Mouse (Mus musculus): ENCODE measurements around the gene Itgb5. TPM values are rescaled to one million over a fixed set of nuclear protein-coding genes. Genes with fewer than 3 reads are reported as not detected.

The Itgb5 gene
- polyA plus RNA-seq, 1 experiment, result 144 TPM

DNA sequence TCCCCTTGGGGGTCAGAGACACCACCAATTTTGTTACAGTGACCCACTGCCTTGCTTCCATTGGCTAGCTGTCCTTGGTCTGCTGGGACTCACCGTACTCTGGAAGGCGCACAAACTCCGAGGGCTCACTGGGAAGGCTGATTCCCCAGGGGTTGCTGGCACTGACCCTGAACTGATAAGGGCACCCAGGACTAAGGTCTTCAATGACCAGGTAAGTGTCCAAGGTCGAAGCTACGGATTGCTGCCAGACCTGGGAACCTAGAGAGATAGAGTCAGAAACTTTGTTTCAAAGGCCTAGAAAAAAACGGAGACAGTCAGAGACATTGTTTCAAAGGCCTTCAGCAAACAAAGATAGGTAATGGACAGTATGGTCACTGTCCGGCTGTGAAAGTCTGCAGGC, 157.5 kb downstream of the Itgb5 start:
- 90% methylated on average over 7 of the region's 7 CpGs for WGBS
- Histone ChIP-seq H3K4me1 (ENCODE audit: control insufficient read depth, insufficient read depth, low read length) (no peaks in the 10 kb centered on the region), H3K4me3 (replicated peaks; ENCODE audit: extremely low read depth, low read depth, low read length) (no peak overlapping the region)
- no peak for DNase-seq
- TF ChIP-seq POLR2A (IDR thresholded peaks at IDR 0.05; ENCODE audit: borderline replicate concordance, extremely low read depth, low read depth, low read length), result no peak

DNA sequence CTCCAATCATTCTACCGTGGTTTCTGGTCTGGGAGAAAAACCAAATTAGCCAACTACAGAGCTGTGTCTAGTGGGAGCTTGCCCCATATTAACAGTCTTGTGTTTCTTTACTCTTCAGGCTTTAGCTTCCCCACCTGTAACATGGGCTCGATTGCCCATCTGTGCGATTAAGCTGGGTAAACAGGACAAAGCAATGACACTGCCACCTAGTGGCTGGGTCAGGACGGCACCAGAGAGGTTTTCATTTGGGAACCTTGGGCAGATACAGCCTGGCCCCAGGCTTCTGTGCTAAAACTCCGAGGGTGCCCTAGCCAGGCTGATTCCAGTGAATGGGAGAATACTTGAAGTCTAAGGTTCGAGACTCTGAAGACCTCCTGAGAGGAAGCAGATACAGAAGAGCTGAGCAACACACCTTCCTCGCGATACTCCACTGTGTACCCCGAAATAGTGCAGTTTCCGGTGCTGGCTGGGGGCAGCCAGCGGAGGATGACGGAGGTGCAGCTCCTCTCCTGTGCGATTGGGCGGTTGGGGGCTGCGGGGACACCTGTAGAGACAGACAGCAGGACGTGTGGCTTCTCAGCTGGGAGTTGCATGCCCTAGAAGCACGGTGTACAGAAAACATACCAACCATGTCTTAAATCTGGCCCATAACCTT, 159.0 kb downstream of the Itgb5 start:
- H3K4me3 ChIP-seq (replicated peaks; ENCODE audit: extremely low read depth, low read depth, low read length), result no peak overlapping the region
- TF ChIP-seq CTCF (IDR thresholded peaks at IDR 0.05; ENCODE audit: insufficient read depth, low read length) (peak; percentile 94), POLR2A (IDR thresholded peaks at IDR 0.05; ENCODE audit: borderline replicate concordance, extremely low read depth, low read depth, low read length) (no peak)
- peak; percentile 48 for DNase-seq
- WGBS, result 56% methylated on average over 17 of the region's 17 CpGs
- H3K4me1 ChIP-seq (ENCODE audit: control insufficient read depth, insufficient read depth, low read length), result no peaks in the 10 kb centered on the region

DNA sequence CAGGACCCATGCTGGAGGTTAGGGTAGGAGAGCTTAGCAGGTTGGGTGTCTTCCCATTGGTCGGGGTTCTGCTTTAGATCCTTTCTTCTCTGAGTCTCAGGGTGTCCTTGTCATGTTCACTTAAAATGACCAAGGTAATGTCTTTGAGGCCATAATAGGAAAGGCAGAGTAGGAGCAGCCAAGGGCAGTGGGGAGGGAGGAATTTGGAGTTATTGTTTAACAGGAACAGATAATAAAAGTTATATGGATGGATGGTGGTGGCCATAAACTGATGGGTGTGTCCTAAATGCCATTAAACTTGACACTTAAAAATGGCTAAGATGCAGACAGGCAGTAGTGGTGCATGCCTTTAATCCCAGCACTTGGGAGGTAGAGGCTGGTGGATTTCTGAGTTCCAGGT, 159.6 kb downstream of the Itgb5 start:
- Histone ChIP-seq H3K4me3 (replicated peaks; ENCODE audit: extremely low read depth, low read depth, low read length) (no peak overlapping the region), H3K4me1 (ENCODE audit: control insufficient read depth, insufficient read depth, low read length) (no peaks in the 10 kb centered on the region)
- TF ChIP-seq POLR2A (IDR thresholded peaks at IDR 0.05; ENCODE audit: borderline replicate concordance, extremely low read depth, low read depth, low read length), result no peak
- TF ChIP-seq CTCF (IDR thresholded peaks at IDR 0.05; ENCODE audit: insufficient read depth, low read length), result no peak
- DNase-seq, result no peak
- WGBS, result 91% methylated on average over 1 of the region's 1 CpGs

DNA sequence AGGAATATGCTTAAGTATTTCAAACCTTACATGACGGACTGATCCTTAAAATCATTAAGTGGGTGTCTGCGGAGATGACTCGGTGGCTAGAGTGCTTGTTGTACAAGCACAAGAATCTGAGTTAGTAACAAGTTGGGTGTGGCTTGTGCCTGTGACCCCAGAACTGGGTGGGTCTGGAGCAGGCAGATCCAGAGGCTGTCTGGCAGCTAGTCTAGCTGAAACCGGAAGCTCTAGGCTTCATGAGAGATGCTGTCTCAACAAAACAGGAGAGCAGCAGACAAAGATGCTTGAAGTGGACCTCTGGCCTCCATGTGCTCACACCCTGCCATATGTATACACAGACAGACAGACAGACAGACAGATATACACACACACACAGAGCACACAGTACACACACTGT, 161.2 kb downstream of the Itgb5 start:
- WGBS, result 51% methylated on average over 4 of the region's 4 CpGs
- no peaks in the 10 kb centered on the region for H3K4me1 ChIP-seq (ENCODE audit: control insufficient read depth, insufficient read depth, low read length)
- TF ChIP-seq POLR2A (IDR thresholded peaks at IDR 0.05; ENCODE audit: borderline replicate concordance, extremely low read depth, low read depth, low read length) (no peak), CTCF (IDR thresholded peaks at IDR 0.05; ENCODE audit: insufficient read depth, low read length) (no peak)
- no peak overlapping the region for H3K4me3 ChIP-seq (replicated peaks; ENCODE audit: extremely low read depth, low read depth, low read length)
- no peak for DNase-seq

DNA sequence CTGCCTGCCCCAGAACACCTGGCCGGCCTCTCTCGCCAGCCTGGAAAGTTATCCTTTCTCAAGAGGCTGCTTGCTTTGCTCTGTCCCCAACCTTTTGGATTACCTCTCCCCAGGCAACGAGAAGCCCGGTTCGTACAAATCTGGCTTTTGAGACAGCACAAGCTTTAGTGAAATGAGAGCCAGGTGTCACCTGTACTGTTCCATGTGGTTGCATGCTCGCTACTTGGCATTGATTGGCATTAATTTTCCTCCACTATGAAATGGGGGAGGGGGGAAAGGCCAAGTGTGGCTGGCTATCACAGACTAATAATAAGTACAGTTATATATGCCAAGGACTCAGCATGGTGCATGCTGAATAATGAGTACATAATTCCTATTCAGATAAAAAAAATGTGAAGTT, 164.9 kb downstream of the Itgb5 start:
- DNase-seq, result no peak
- Histone ChIP-seq H3K4me1 (ENCODE audit: control insufficient read depth, insufficient read depth, low read length) (no peaks in the 10 kb centered on the region), H3K4me3 (replicated peaks; ENCODE audit: extremely low read depth, low read depth, low read length) (no peak overlapping the region)
- TF ChIP-seq CTCF (IDR thresholded peaks at IDR 0.05; ENCODE audit: insufficient read depth, low read length) (no peak), POLR2A (IDR thresholded peaks at IDR 0.05; ENCODE audit: borderline replicate concordance, extremely low read depth, low read depth, low read length) (no peak)
- 83% methylated on average over 6 of the region's 6 CpGs for WGBS

DNA sequence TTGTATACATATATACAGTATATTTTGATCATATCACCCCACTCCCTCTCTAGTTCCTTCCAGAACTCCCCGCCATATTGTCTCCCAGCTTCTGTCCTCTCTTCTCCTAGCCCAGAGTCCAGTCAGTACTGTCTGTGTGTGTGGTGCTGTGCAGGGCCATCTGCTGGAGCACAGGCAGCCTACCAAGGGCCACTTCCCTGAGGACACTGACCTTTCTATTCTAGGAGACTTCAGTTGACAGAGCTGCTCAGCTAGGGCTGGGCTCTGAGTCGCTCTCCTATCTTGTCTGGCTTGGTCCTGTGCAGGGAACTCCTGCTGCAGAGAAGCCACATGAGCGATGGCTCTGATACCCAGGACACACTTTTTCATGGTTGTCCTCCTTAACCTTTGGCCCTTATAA, 166.0 kb downstream of the Itgb5 start:
- Histone ChIP-seq H3K4me3 (replicated peaks; ENCODE audit: extremely low read depth, low read depth, low read length) (no peak overlapping the region), H3K4me1 (ENCODE audit: control insufficient read depth, insufficient read depth, low read length) (no peaks in the 10 kb centered on the region)
- WGBS, result 78% methylated on average over 3 of the region's 3 CpGs
- DNase-seq, result no peak
- TF ChIP-seq CTCF (IDR thresholded peaks at IDR 0.05; ENCODE audit: insufficient read depth, low read length) (no peak), POLR2A (IDR thresholded peaks at IDR 0.05; ENCODE audit: borderline replicate concordance, extremely low read depth, low read depth, low read length) (no peak)

DNA sequence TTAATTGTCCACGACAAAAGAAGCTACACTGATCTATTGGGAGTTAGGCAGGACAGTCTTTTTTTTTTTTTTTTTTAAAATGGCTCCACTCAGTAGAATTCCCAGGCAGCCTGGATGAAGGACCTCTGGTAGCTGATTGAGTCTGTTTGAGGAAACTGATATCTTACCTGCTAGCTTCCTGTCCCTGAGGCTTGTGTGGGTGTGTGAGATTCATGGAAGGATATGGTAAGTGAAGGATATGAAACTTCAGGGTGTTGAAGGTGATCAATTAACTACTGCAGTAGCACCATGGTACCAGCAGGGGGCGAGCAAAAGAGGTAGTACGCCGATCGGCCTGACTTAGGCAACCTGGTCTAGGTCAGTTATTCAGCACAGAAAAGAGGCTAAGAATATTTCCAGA, 166.6 kb downstream of the Itgb5 start:
- Histone ChIP-seq H3K4me3 (replicated peaks; ENCODE audit: extremely low read depth, low read depth, low read length) (no peak overlapping the region), H3K4me1 (ENCODE audit: control insufficient read depth, insufficient read depth, low read length) (no peaks in the 10 kb centered on the region)
- TF ChIP-seq POLR2A (IDR thresholded peaks at IDR 0.05; ENCODE audit: borderline replicate concordance, extremely low read depth, low read depth, low read length), result no peak
- peak; percentile 93 for TF ChIP-seq CTCF (IDR thresholded peaks at IDR 0.05; ENCODE audit: insufficient read depth, low read length)
- 3% methylated on average over 5 of the region's 5 CpGs for WGBS
- peak; percentile 47 for DNase-seq

DNA sequence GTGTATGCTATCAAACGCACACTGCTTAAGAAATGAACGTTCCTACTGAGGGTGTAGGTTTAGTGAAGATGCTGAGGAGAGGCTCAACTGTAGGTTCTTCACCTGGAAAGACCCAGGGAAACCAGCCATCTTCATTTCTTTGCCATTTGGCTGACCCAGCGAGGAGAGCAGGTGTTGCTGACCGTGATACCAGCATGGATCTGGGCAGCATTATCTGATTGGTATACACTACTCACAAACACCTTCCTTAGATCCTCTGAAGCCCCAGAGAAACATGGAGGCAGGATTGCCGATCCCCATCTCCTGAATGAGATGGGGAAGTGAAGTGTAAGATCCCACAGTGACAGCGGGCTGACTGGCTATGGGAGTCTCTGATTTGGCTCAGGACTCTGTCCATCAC, 168.5 kb downstream of the Itgb5 start:
- WGBS, result 80% methylated on average over 6 of the region's 6 CpGs
- H3K4me1 ChIP-seq (ENCODE audit: control insufficient read depth, insufficient read depth, low read length), result no peaks in the 10 kb centered on the region
- TF ChIP-seq CTCF (IDR thresholded peaks at IDR 0.05; ENCODE audit: insufficient read depth, low read length) (no peak), POLR2A (IDR thresholded peaks at IDR 0.05; ENCODE audit: borderline replicate concordance, extremely low read depth, low read depth, low read length) (no peak)
- DNase-seq, result no peak
- H3K4me3 ChIP-seq (replicated peaks; ENCODE audit: extremely low read depth, low read depth, low read length), result no peak overlapping the region

Other genes with a start within 250 kb of the Itgb5 start
- gene Heg1, start 145.3 kb upstream of the Itgb5 start, polyA plus RNA-seq (2012; rRNA removed), result 150 and 153 TPM in 2 replicates
- gene Muc13, start 35.6 kb upstream of the Itgb5 start, polyA plus RNA-seq (2012; rRNA removed), result 0.25 and 5.1 TPM in 2 replicates
- gene Umps, start 137.4 kb downstream of the Itgb5 start, polyA plus RNA-seq (2012; rRNA removed), result 4.5 and 4.7 TPM in 2 replicates

Data from lung, adult 2 months (tissue).